Mouse (Mus musculus): Measurements from ENCODE around the gene Pnpla7. TPM values are rescaled to one million over a fixed set of nuclear protein-coding genes. Genes with fewer than 3 reads are reported as not detected.

The Pnpla7 gene
- 6.2 and 8.3 TPM in 2 replicates for polyA plus RNA-seq (2012; rRNA removed)

DNA sequence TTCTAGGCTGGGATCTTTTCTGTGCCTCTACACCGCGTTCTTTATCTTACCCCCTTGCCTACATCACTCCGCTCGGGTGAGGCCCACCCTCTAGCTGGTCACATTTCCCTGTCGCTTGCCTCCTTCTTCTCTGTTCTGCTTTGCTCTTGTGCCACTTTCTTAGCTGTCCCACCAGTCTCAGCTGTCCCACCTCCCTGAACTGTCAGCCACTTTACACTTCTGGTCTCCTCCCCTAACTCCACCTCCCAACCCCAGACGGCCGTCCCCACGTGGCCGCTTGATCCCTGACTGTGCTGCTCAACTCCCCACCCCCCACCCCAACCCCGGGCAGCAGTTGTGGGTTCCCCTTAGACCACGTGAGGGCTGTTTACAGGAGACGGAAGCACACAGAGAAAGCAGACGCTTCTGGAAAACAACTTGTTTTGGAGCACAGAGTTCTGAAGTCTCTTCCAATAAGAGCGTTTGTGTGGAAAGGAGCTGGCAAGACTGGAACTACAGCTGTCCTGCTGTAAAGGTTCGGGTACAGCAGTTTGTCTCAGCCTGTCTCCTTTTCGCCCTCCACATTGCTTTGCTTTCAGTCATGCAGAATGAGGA lies at the start of gene Pnpla7:
TSS of gene Pnpla7 (plus strand) at position 330 of the 594 bp plus-strand sequence.

DNA sequence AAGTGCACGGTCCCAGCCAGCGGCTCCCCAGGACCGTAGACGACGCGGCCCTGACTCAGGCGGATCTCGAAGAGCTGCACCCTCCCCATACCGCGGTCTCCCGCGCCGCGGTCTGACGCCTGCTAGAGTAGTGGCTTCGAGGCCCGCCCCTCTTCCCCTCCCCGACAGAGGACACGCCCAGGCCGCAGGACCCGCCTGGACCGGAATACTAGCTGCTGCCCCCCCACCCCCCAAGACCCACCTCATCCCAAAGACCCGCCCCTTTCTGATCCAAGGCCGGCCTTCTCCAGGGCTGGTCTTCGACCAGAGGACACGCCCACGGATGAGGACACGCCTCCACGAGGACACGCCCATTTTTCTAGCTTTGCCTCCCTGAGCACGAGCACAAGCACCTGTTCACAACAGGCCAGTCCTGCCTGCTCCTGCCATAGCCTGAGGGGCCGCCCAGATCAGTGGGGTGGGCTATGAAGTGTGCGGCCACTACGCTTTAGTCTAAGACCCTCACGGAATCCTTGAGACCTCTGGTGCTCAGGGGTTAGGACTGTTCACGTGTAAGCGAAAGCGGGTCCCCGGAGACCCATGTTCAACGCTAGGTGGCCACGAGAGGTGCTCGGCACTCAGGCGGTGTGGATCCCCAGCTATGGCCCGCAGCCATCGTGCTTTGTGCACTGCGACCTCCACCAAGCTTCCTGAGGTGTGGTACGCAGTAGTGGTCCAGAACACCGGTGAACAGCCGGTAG lies 40.6 kb upstream of the Pnpla7 start, which contains the start of gene Arrdc1:
TSS of gene Arrdc1 (minus strand) at position 196 of the 740 bp plus-strand sequence.

DNA sequence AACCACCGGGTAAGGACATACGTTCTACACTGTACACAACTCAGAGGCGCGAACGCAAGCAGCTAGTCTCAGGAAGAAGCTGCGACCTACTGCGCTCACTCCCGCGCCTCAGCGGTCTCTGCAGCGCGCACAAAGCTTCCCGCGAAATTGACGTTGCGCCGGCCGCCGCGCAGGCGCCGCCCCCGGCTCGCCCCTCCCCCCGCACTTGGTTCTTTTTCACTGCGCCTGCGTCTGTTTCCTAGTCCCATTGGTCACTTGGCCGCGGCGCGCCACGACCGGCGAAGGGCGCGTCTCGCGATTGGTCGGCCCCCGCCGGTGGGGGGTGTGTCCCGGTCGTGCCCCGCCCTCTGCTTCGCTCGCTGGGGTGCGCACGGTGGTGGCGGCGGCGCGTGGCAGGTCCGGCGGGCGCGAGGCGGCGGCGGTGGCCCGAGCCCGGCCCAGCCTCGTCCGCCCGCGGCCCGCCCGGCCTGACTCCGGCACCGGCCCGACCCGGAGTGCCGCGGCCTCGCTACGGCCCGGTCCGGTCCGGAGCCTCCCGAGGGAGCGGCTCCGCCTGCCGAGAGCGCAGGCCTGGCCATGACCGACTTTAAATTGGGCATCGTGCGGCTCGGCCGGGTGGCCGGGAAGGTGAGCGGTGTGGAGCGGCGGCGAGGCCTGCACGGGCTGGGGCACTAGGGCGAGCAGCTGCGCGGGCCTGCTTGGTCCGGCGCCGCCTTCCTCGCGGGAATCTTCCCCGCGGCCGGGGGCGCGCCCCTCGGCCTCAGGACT lies 26.2 kb upstream of the Pnpla7 start, which contains the start of gene Zmynd19:
TSS of gene Zmynd19 (plus strand) at position 372 of the 768 bp plus-strand sequence.

DNA sequence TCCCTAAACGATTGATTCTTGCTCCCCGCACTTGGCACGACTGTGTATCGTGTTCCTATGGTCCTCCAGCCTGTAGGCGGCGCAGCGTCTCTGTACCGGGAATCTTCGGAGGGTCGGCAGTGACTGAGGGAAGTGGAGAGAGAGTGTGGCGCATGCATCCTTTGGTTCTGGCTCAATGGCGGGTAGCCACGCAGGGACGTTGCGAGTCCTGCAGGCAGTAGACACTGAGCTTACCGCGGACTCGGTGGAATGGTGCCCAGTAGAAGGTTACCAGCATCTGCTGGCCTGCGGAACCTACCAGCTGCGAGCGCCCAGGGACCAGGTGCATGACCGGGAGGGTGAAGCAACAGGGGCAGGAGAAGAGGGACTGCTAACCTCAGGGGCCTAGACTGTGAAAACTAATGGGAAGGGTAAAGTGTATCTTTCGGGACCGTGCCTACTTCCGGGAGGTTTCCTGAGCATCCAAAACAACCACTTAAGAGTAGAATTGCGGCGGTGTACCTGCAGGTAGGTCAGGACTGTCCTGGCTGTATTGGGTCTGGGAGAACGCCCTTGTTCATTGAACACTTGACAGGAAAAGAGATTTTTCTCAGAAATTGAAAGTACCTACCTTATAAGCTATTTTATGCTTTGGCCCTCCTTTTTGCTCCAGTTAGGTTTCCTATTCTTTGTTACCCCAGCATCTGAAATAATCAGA lies 13.4 kb upstream of the Pnpla7 start, which contains the start of gene Dph7:
TSS of gene Dph7 (plus strand) at position 97 of the 697 bp plus-strand sequence.

DNA sequence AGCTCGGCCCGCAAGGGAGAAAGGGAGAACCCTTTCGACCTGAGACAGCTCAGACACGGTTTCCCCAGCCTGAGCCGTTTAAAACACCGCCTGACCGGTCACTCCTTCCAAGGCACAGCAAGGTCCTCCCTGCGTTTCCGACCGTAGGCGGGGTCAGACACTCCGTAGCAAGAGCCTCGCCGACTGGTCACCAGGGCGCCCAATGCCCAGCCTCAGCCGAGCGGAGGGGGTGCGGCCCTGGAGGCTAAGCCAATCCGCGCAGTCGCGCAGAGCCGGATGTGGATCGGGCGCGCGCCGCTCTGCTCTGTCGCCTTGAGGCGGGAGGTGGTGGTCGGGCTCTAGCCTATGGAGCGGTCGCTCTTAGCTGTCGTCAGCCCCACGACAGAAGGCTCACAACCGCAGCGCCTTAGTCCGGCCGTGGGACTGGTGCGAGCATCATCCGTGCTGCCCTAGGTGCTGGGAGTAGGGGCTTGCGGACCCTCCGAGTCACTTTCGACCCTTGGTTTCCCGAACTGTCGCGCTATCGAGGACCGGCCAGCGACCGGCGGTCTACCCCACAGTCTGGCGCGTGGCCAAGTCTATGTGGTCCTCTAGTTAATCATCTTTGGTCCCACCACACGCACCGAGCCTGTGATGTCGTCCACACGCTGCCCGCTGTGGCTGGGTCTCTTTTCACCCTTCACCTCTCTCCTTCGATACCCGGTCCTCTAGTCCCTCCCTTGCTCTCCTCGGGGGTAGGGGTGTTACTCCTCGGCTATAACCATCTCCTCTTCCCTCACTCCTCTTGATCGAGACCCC lies 728 bp upstream of the Pnpla7 start, which contains the start of gene Mrpl41:
TSS of gene Mrpl41 (minus strand) at position 193 of the 798 bp plus-strand sequence.

DNA sequence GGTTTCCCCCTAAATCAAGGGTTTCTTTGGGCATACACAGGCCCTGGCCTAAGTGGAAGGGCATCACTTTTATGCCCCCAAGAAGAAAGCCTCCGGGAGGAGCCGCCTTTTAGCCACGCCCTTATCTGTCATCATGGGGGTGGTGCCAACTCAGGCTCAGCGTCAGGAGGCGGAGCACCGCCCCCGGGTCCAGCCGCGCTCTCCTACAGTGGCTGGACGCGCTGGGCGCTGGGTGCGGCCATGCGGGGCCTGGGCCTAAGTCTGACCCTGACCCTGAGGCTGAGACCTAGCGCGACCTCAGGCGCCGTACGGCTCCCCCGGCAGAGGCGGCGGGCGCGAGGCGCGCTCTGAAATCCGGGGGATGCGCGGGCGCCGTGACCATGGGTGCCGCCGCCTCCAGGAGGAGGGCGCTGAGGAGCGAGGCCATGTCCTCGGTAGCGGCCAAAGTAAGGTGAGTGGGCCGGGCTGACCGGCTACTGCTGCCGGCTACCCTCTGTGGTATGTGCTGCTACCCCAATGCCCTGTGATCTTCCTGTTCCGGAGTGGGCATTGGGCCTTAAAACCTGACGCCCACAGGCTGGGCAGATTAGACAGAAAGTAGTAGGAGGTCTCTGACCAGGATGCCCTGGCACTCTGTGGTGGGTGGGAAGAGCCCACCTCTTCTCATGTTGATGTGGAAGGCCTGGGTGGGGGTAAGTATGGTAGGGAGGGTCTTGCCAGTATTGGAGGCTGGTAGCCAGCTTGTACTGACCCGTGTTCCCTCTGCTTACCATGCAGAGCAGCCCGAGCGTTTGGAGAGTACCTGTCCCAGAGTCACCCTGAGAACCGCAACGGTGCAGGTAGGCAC lies 78.6 kb downstream of the Pnpla7 start, which contains the start of gene Nsmf:
TSS of gene Nsmf (plus strand) at position 135 of the 847 bp plus-strand sequence.

DNA sequence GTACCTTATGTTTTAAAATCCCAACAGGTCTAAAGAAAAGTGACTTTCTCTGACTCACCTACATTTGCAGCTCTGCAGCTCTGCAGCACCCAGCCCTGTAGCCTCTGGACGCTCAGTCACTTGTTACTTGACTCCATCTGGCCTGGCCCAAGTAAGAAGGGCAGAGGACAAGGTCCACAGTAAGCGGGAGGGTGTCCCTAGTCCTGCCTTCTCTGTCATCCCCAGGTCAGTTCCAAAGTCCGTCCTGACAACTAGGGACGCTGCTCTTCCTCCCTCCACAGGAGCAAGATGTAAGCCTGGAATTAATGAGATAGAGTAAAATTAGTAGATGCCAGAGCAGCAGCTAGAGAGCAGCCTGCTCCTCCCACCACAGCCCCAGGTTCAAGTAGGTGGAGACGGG lies 104.2 kb downstream of the Pnpla7 start, which contains the start of gene Entpd8:
TSS of gene Entpd8 (plus strand) at position 229 of the 400 bp plus-strand sequence.

DNA sequence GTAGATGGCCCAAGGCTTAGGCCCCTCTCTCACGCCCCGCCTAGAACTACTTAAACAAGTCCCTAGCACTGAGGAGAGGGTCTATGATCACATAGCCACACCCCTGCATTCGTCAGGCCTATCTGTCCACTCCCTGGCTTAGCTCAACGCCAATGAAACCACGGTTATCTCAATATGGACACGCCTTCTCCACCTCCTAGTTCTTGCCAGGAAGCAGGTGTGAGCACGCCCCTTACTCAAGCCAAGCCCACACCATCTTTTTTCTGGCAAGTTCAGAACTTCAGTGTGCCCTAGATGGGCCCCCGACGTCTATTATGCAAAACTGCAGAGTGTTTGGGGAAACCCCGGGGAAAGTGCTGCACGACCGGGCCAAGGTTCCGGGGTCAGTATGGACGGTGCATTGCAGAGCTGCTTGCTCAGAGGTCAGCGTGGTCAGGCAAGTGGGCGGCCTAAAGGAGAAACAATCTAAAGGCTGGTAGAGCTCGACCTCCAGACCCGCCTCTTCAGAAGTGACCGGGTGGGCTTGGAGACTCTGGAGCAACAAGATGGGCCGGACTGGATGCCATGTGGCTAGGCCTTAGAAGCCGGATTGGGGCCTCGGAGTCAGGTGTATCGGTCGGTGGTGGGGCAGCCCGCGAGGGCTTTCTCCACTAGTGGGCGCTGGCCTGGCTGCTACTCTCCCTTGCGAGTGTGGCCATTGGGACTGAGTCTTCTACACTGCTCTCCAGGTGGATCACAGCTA lies 119.4 kb downstream of the Pnpla7 start, which contains the start of gene Noxa1:
TSS of gene Noxa1 (minus strand) at position 41 of the 742 bp plus-strand sequence.

Other genes with a start within 250 kb of the Pnpla7 start
- gene Cacna1b, start 212.9 kb upstream of the Pnpla7 start, polyA plus RNA-seq (2012; rRNA removed) = 11.3 and 17.0 TPM in 2 replicates
- 135 and 165 TPM in 2 replicates for gene Ehmt1, start 56.4 kb upstream of the Pnpla7 start, polyA plus RNA-seq (2012; rRNA removed)
- gene Arrdc1, start 40.8 kb upstream of the Pnpla7 start, polyA plus RNA-seq (2012; rRNA removed) = 14.4 and 29.8 TPM in 2 replicates
- gene Zmynd19, start 26.2 kb upstream of the Pnpla7 start, polyA plus RNA-seq (2012; rRNA removed) = 40.0 and 44.2 TPM in 2 replicates
- 25.0 and 41.0 TPM in 2 replicates for gene Dph7, start 13.6 kb upstream of the Pnpla7 start, polyA plus RNA-seq (2012; rRNA removed)
- gene Mrpl41, start 935 bp upstream of the Pnpla7 start, polyA plus RNA-seq (2012; rRNA removed) = 92.1 and 109 TPM in 2 replicates
- gene Nsmf, start 78.3 kb downstream of the Pnpla7 start, polyA plus RNA-seq (2012; rRNA removed) = 88.4 and 93.5 TPM in 2 replicates
- 0.06 and 0.11 TPM in 2 replicates for gene Entpd8, start 104.3 kb downstream of the Pnpla7 start, polyA plus RNA-seq (2012; rRNA removed)
- gene Noxa1, start 119.1 kb downstream of the Pnpla7 start, polyA plus RNA-seq (2012; rRNA removed) = 0.10 and 0.18 TPM in 2 replicates
- gene Nrarp, start 204.7 kb downstream of the Pnpla7 start, polyA plus RNA-seq (2012; rRNA removed) = 61.4 and 82.9 TPM in 2 replicates
- gene Tor4a, start 220.9 kb downstream of the Pnpla7 start, polyA plus RNA-seq (2012; rRNA removed) = 1.9 and 2.3 TPM in 2 replicates
- gene Nelfb, start 235.5 kb downstream of the Pnpla7 start, polyA plus RNA-seq (2012; rRNA removed) = 76.7 and 116 TPM in 2 replicates
- gene Stpg3, start 238.6 kb downstream of the Pnpla7 start, polyA plus RNA-seq (2012; rRNA removed) = not detected in 2 replicates
- 0.14 TPM in 1 of 2 replicates, not detected in the other for gene Fam166a, start 242.7 kb downstream of the Pnpla7 start, polyA plus RNA-seq (2012; rRNA removed)
- gene Tubb4b, start 248.7 kb downstream of the Pnpla7 start, polyA plus RNA-seq (2012; rRNA removed) = 438 and 534 TPM in 2 replicates

All from central nervous system, embryonic 11.5 days (tissue).